Mouse (Mus musculus) brown adipose tissue, adult 24 weeks (tissue): ENCODE results near the gene 2010111I01Rik. TPM values are rescaled to one million over a fixed set of nuclear protein-coding genes. Genes with fewer than 3 reads are reported as not detected.

Source experiments
- H3K27ac ChIP-seq: fragments of 200-500 bp; replicated peaks from 2 replicates; pipeline ENCODE4 v1.5.1; 2012; ENCODE audit warnings: low read depth, mild to moderate bottlenecking, low read length
- H3K4me1 ChIP-seq: fragments of 200-500 bp; 2 replicates; pipeline ENCODE4 v1.6.1; 2012; ENCODE audit warnings: low read length, mixed read lengths; ENCODE audit not compliant: control insufficient read depth, insufficient read depth, insufficient read length
- H3K4me3 ChIP-seq: fragments of 200-500 bp; 2 replicates; pipeline ENCODE4 v1.5.1; 2012; ENCODE audit warnings: low read depth, mild to moderate bottlenecking, low read length, moderate library complexity; ENCODE audit not compliant: insufficient read depth
- polyA plus RNA-seq: library from polyadenylated mRNA; stranded (reverse); fragments of >200 nt; gene quantifications from 2 replicates; pipeline ENCODE4 v1.2.4, GENCODE M21; 2012; ENCODE audit not compliant: missing spikeins, insufficient read depth, insufficient read length

2010111I01Rik gene
- polyA plus RNA-seq, 1 experiment = 10.7 TPM

- H3K27ac ChIP-seq = no peak overlapping the region
- no peaks in the 10 kb centered on the region for H3K4me1 ChIP-seq
- H3K4me3 ChIP-seq = no peak overlapping the region
These were observed 67.7 kb downstream of the 2010111I01Rik start for GRCm38 (mm10) chr13:63032304-63032830.

- Histone ChIP-seq H3K27ac (no peak overlapping the region), H3K4me3 (no peak overlapping the region), H3K4me1 (no peaks in the 10 kb centered on the region)
These were observed 68.3 kb downstream of the 2010111I01Rik start for GRCm38 (mm10) chr13:63032958-63033357.

- H3K4me3 ChIP-seq = no peak overlapping the region
- no peaks in the 10 kb centered on the region for H3K4me1 ChIP-seq
- H3K27ac ChIP-seq = no peak overlapping the region
These were observed 68.7 kb downstream of the 2010111I01Rik start for GRCm38 (mm10) chr13:63033364-63033763.

- H3K4me1 ChIP-seq = peaks cover 5% of the 10 kb centered on the region; the same call in 1 of the 2 replicates
- no peak overlapping the region for H3K27ac ChIP-seq
- H3K4me3 ChIP-seq = no peak overlapping the region
These were observed 70.0 kb downstream of the 2010111I01Rik start for GRCm38 (mm10) chr13:63034666-63035065.

- H3K4me1 ChIP-seq = peaks cover 5% of the 10 kb centered on the region; the same call in 1 of the 2 replicates
- no peak overlapping the region for H3K27ac ChIP-seq
- no peak overlapping the region for H3K4me3 ChIP-seq
These were observed 73.2 kb downstream of the 2010111I01Rik start for GRCm38 (mm10) chr13:63037906-63038305.

- no peak overlapping the region for H3K27ac ChIP-seq
- H3K4me3 ChIP-seq = no peak overlapping the region
These were observed 73.7 kb downstream of the 2010111I01Rik start for GRCm38 (mm10) chr13:63038415-63038814.

GRCm38 (mm10) chr13:63038871-63039270, 74.2 kb downstream of the 2010111I01Rik start:
- Histone ChIP-seq H3K4me1 (peaks cover 5% of the 10 kb centered on the region; the same call in 1 of the 2 replicates), H3K27ac (no peak overlapping the region), H3K4me3 (no peak overlapping the region)

More at GRCm38 (mm10) chr13:63038415-63038814, 73.7 kb downstream of the 2010111I01Rik start:
- H3K4me1 ChIP-seq = peaks cover 5% of the 10 kb centered on the region; the same call in 1 of the 2 replicates

- Histone ChIP-seq H3K4me1 (peaks cover 5% of the 10 kb centered on the region; the same call in 1 of the 2 replicates), H3K4me3 (no peak overlapping the region), H3K27ac (no peak overlapping the region)
These were observed 74.6 kb downstream of the 2010111I01Rik start for GRCm38 (mm10) chr13:63039326-63039725.

- H3K27ac ChIP-seq = no peak overlapping the region
- no peak overlapping the region for H3K4me3 ChIP-seq
- peaks cover 5% of the 10 kb centered on the region; the same call in 1 of the 2 replicates for H3K4me1 ChIP-seq
These were observed 75.2 kb downstream of the 2010111I01Rik start for GRCm38 (mm10) chr13:63039848-63040247.

- Histone ChIP-seq H3K4me3 (no peak overlapping the region), H3K4me1 (no peaks in the 10 kb centered on the region), H3K27ac (no peak overlapping the region)
These were observed 81.0 kb downstream of the 2010111I01Rik start for GRCm38 (mm10) chr13:63045504-63046205.

- Histone ChIP-seq H3K27ac (no peak overlapping the region), H3K4me3 (no peak overlapping the region), H3K4me1 (no peaks in the 10 kb centered on the region)
These were observed 81.7 kb downstream of the 2010111I01Rik start for GRCm38 (mm10) chr13:63046206-63047020.

GRCm38 (mm10) chr13:63063706-63064105, 99.0 kb downstream of the 2010111I01Rik start:
- H3K27ac ChIP-seq = no peak overlapping the region
- H3K4me1 ChIP-seq = no peaks in the 10 kb centered on the region
- no peak overlapping the region for H3K4me3 ChIP-seq

- Histone ChIP-seq H3K4me3 (no peak overlapping the region), H3K4me1 (peaks cover 3% of the 10 kb centered on the region; the same call in 1 of the 2 replicates), H3K27ac (no peak overlapping the region)
These were observed 101.9 kb downstream of the 2010111I01Rik start for GRCm38 (mm10) chr13:63066607-63067006.

- Histone ChIP-seq H3K27ac (no peak overlapping the region), H3K4me1 (peaks cover 11% of the 10 kb centered on the region), H3K4me3 (no peak overlapping the region)
These were observed 103.9 kb downstream of the 2010111I01Rik start for GRCm38 (mm10) chr13:63068371-63069136.

- Histone ChIP-seq H3K4me1 (peaks cover 16% of the 10 kb centered on the region), H3K4me3 (no peak overlapping the region), H3K27ac (no peak overlapping the region)
These were observed 107.2 kb downstream of the 2010111I01Rik start for GRCm38 (mm10) chr13:63071874-63072273.
